Mouse (Mus musculus): ENCODE results near the gene Tas2r143. TPM values are rescaled to one million over a fixed set of nuclear protein-coding genes. Genes with fewer than 3 reads are reported as not detected.

Gene Tas2r143
- polyA plus RNA-seq, 1 experiment from 2014 or later: not detected

- no peaks in the 10 kb centered on the region for H3K36me3 ChIP-seq (ENCODE audit: control insufficient read depth, insufficient read depth, low read length)
- 0 out of 2 replicates have a peak, but pooled peaks have one; percentile 9 for TF ChIP-seq CTCF (IDR thresholded peaks at IDR 0.05; ENCODE audit: low read depth)
- TF ChIP-seq EP300 (optimal IDR thresholded peaks at IDR 0.05): peak; percentile 71
- peak overlapping the region; percentile 78 for H3K27ac ChIP-seq (replicated peaks)
- peak; percentile 93 for ATAC-seq (ENCODE audit: low FRiP score, low TSS enrichment)
- H3K4me1 ChIP-seq (replicated peaks; ENCODE audit: control insufficient read depth, insufficient read depth): peaks cover 6% of the 10 kb centered on the region; the same call in 1 of the 2 replicates
- no peaks in the 10 kb centered on the region for H3K27me3 ChIP-seq (ENCODE audit: control insufficient read depth, insufficient read depth, low read length)
- peak; percentile 68 for DNase-seq (ENCODE audit: low spot score)
- no peaks in the 10 kb centered on the region for H3K9me3 ChIP-seq (ENCODE audit: control insufficient read depth, low read length)
- H3K9ac ChIP-seq (ENCODE audit: low read length): no peak overlapping the region
- no peak overlapping the region for H3K4me2 ChIP-seq (replicated peaks; ENCODE audit: low read depth)
- WGBS: 23% methylated on average over 9 of the region's 9 CpGs
- no peak overlapping the region for H3K4me3 ChIP-seq (ENCODE audit: low read depth, low read length)
These were observed 3.9 kb upstream of the Tas2r143 start for GRCm38 (mm10) chr6:42395960-42396809.

DNA sequence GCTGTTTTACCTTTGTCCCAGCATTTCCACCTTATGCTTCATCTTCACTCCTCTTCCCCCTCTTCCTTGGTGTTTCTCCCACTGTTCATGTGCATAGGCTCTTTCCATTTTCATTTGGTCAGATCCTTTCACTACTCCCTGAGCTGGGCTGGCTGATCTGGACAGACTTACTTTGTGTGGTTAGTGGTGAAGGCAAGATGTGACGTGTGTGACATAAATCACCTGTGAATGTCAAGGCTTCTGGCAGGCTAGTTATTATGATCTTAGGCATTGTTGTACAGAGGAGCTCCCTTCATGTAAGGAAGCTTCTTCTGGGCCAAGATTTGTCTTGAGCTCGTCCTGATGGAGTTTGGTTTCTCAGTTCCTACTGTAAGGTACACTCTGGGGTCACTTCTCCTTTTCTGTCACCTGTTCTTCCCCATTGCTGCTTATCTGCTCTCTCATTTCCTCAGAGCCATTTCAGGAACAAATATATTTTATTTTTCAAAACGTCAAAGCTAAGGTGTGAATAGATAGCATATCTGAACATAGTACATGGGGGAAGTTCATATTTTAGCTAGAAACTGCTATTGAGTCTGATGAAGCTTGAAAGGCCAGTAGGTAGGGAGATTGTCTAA lies 2.9 kb upstream of the Tas2r143 start:
- no peak for TF ChIP-seq CTCF (IDR thresholded peaks at IDR 0.05; ENCODE audit: low read depth)
- no peak for TF ChIP-seq EP300 (optimal IDR thresholded peaks at IDR 0.05)
- peak overlapping the region; percentile 67 for H3K27ac ChIP-seq (replicated peaks)

DNA sequence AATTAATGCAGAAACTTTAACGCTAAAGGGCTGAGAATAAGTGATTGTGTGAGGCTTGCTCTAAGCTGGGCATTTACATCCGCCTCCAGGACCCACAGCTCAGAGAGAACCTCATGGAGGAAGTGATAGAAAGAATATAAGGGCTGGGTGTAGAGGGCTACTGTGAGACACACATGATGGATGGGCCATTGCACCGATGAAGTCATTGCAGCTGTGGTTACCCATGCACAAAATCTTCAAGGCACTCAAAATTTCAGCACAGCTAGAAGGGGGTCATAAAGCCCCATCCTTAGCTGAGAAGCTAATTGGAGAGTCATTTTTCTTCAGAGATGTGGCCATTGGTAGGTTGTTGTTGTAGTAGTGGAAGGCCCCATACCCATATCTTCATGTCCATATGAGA lies 1.8 kb upstream of the Tas2r143 start:
- DNase-seq (ENCODE audit: low spot score) (no peak), ATAC-seq (ENCODE audit: low FRiP score, low TSS enrichment) (no peak)
- H3K9ac ChIP-seq (ENCODE audit: low read length): no peak overlapping the region
- H3K9me3 ChIP-seq (ENCODE audit: control insufficient read depth, low read length): no peaks in the 10 kb centered on the region
- WGBS: 76% methylated on average over 3 of the region's 3 CpGs
- H3K4me3 ChIP-seq (ENCODE audit: low read depth, low read length): no peak overlapping the region
- H3K4me1 ChIP-seq (replicated peaks; ENCODE audit: control insufficient read depth, insufficient read depth): peaks cover 6% of the 10 kb centered on the region; the same call in 1 of the 2 replicates
- TF ChIP-seq EP300 (optimal IDR thresholded peaks at IDR 0.05) (no peak), CTCF (IDR thresholded peaks at IDR 0.05; ENCODE audit: low read depth) (no peak)
- no peak overlapping the region for H3K27ac ChIP-seq (replicated peaks)
- no peaks in the 10 kb centered on the region for H3K36me3 ChIP-seq (ENCODE audit: control insufficient read depth, insufficient read depth, low read length)
- no peak overlapping the region for H3K4me2 ChIP-seq (replicated peaks; ENCODE audit: low read depth)
- no peaks in the 10 kb centered on the region for H3K27me3 ChIP-seq (ENCODE audit: control insufficient read depth, insufficient read depth, low read length)

More for the DNA sequence above, 2.9 kb upstream of the Tas2r143 start:
- ATAC-seq (ENCODE audit: low FRiP score, low TSS enrichment) (no peak), DNase-seq (ENCODE audit: low spot score) (no peak)
- 41% methylated on average over 3 of the region's 3 CpGs for WGBS
- H3K4me3 ChIP-seq (ENCODE audit: low read depth, low read length): no peak overlapping the region
- H3K9ac ChIP-seq (ENCODE audit: low read length): 0 out of 2 replicates have a peak overlapping the region, but pooled peaks have one; percentile 13
- H3K27me3 ChIP-seq (ENCODE audit: control insufficient read depth, insufficient read depth, low read length): no peaks in the 10 kb centered on the region
- peaks cover 6% of the 10 kb centered on the region; the same call in 1 of the 2 replicates for H3K4me1 ChIP-seq (replicated peaks; ENCODE audit: control insufficient read depth, insufficient read depth)
- no peaks in the 10 kb centered on the region for H3K9me3 ChIP-seq (ENCODE audit: control insufficient read depth, low read length)
- H3K4me2 ChIP-seq (replicated peaks; ENCODE audit: low read depth): no peak overlapping the region
- H3K36me3 ChIP-seq (ENCODE audit: control insufficient read depth, insufficient read depth, low read length): no peaks in the 10 kb centered on the region

DNA sequence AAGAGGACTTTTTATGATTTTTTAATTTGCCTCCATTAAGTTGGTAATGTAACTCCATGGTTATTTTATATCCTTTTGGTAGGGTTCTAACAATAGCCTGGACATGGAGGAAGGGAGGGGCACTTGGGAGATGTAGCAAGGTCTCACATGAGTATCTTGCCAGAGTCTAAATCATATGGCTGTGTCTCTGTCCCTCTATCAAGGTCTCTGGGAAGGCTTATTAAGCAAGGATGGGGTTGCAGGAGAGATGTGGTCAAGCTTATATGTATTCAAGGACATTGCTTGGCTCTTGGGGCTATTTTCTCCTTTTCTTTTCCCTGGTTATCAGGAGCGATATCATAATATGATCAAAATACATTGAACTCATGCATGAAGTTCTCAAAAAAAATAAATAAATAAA lies 1.0 kb upstream of the Tas2r143 start:
- ATAC-seq (ENCODE audit: low FRiP score, low TSS enrichment) (no peak), DNase-seq (ENCODE audit: low spot score) (no peak)
- Histone ChIP-seq H3K4me2 (replicated peaks; ENCODE audit: low read depth) (no peak overlapping the region), H3K9ac (ENCODE audit: low read length) (no peak overlapping the region), H3K4me1 (replicated peaks; ENCODE audit: control insufficient read depth, insufficient read depth) (peaks cover 6% of the 10 kb centered on the region; the same call in 1 of the 2 replicates), H3K27ac (replicated peaks) (no peak overlapping the region), H3K27me3 (ENCODE audit: control insufficient read depth, insufficient read depth, low read length) (no peaks in the 10 kb centered on the region), H3K36me3 (ENCODE audit: control insufficient read depth, insufficient read depth, low read length) (no peaks in the 10 kb centered on the region), H3K4me3 (ENCODE audit: low read depth, low read length) (no peak overlapping the region), H3K9me3 (ENCODE audit: control insufficient read depth, low read length) (no peaks in the 10 kb centered on the region)
- 100% methylated on average over 1 of the region's 1 CpGs for WGBS
- no peak for TF ChIP-seq CTCF (IDR thresholded peaks at IDR 0.05; ENCODE audit: low read depth)
- no peak for TF ChIP-seq EP300 (optimal IDR thresholded peaks at IDR 0.05)

GRCm38 (mm10) chr6:42405134-42405533 lies 5.1 kb downstream of the Tas2r143 start, which contains the start of gene Tas2r135:
Tas2r135 (plus strand) TSS chr6:42405434.
- H3K4me1 ChIP-seq (replicated peaks; ENCODE audit: control insufficient read depth, insufficient read depth): no peaks in the 10 kb centered on the region
- H3K36me3 ChIP-seq (ENCODE audit: control insufficient read depth, insufficient read depth, low read length): no peaks in the 10 kb centered on the region
- H3K4me2 ChIP-seq (replicated peaks; ENCODE audit: low read depth): no peak within 1 kb of the TSS
- H3K4me3 ChIP-seq (ENCODE audit: low read depth, low read length): no peak within 1 kb of the TSS
- H3K9me3 ChIP-seq (ENCODE audit: control insufficient read depth, low read length): no peaks in the 10 kb centered on the region
- TF ChIP-seq EP300 (optimal IDR thresholded peaks at IDR 0.05) (no peak), CTCF (IDR thresholded peaks at IDR 0.05; ENCODE audit: low read depth) (no peak)
- WGBS: 74% methylated on average over 2 of the region's 2 CpGs
- DNase-seq (ENCODE audit: low spot score): no peak
- H3K27ac ChIP-seq (replicated peaks): no peak within 1 kb of the TSS
- no peak for ATAC-seq (ENCODE audit: low FRiP score, low TSS enrichment)
- no peak within 1 kb of the TSS for H3K9ac ChIP-seq (ENCODE audit: low read length)
- no peaks in the 10 kb centered on the region for H3K27me3 ChIP-seq (ENCODE audit: control insufficient read depth, insufficient read depth, low read length)
